Mouse (Mus musculus) heart, postnatal 0 days (tissue): ENCODE measurements around the gene Ankle1. TPM values are rescaled to one million over a fixed set of nuclear protein-coding genes. Genes with fewer than 3 reads are reported as not detected.

Experiments used
- ATAC-seq: fragments of 200-750 bp; cut with Nextera tagmentation; 2 replicates; pipeline ENCODE4 v1.8.0; 2017; ENCODE audit warnings: low read depth, moderate number of reproducible peaks, moderate library complexity; ENCODE audit not compliant: insufficient read depth
- DNase-seq: peaks from one replicate; pipeline ENCODE4 v3.0.0-alpha.2; 2016; ENCODE audit warnings: low spot score
- H3K27ac ChIP-seq: fragments of 300-500 bp; sonication (generic); 2 replicates; pipeline ENCODE4 v1.5.1; 2014; ENCODE audit warnings: low read depth, mild to moderate bottlenecking
- H3K27me3 ChIP-seq: fragments of 300-500 bp; sonication (generic); 2 replicates; pipeline ENCODE4 v1.6.1; 2014; ENCODE audit warnings: low read length, mixed read lengths; ENCODE audit not compliant: control insufficient read depth, insufficient read depth
- H3K36me3 ChIP-seq: fragments of 300-500 bp; sonication (generic); replicated peaks from 2 replicates; pipeline ENCODE4 v1.6.1; 2014; ENCODE audit warnings: low read length, mixed read lengths; ENCODE audit not compliant: control insufficient read depth, insufficient read depth
- H3K4me1 ChIP-seq: fragments of 300-500 bp; sonication (generic); 2 replicates; pipeline ENCODE4 v1.6.1; 2014; ENCODE audit warnings: antibody characterized with exemption; ENCODE audit not compliant: control insufficient read depth, insufficient read depth
- H3K4me2 ChIP-seq: fragments of 300-500 bp; sonication (generic); 2 replicates; pipeline ENCODE4 v1.6.1; 2014; ENCODE audit warnings: low read depth, mild to moderate bottlenecking, low read length, moderate library complexity
- H3K4me3 ChIP-seq: fragments of 300-500 bp; sonication (generic); 2 replicates; pipeline ENCODE4 v1.5.1; 2014; ENCODE audit warnings: low read depth, low read length
- H3K9ac ChIP-seq: fragments of 300-500 bp; sonication (generic); replicated peaks from 2 replicates; pipeline ENCODE4 v1.6.1; 2014; ENCODE audit warnings: low read depth, low read length, mixed read lengths
- H3K9me3 ChIP-seq: fragments of 300-500 bp; sonication (generic); replicated peaks from 2 replicates; pipeline ENCODE4 v1.6.1; 2016; ENCODE audit warnings: low read length; ENCODE audit not compliant: control insufficient read depth
- CTCF ChIP-seq: IDR thresholded peaks from 2 replicates; pipeline ENCODE4 v1.5.1; 2016; ENCODE audit warnings: antibody characterized with exemption, control low read depth, low read depth
- EP300 ChIP-seq: IDR thresholded peaks from 2 replicates; pipeline ENCODE4 v1.6.1; 2016; ENCODE audit warnings: antibody characterized with exemption, low read depth
- WGBS: fragments of 180-500 bp; shearing (Covaris S2); extraction: QIAGEN DNeasy Blood & Tissue Kit; methylation state at CpG from one replicate; pipeline ENCODE4 v1.1.7; 2014; 5-methylcytosine and 5-hydroxymethylcytosine counted together
- polyA plus RNA-seq: library from polyadenylated mRNA; unstranded; fragments of >200 nt; fragmentation: Nextera tagmentation; extraction: Ambion mirVana; gene quantifications from 2 replicates; pipeline ENCODE4 v1.2.1, GENCODE M21; 2015
- total RNA-seq: library from RNA; depleted of rRNA; stranded (reverse); fragments of >200 nt; gene quantifications from 2 replicates; pipeline ENCODE4 v1.2.3, GENCODE M21; 2014; ENCODE audit warnings: low replicate concordance; rRNA removed

Ankle1 gene
- total RNA-seq (9.5 and 12.1 TPM in 2 replicates), polyA plus RNA-seq (4.4 and 5.4 TPM in 2 replicates)

DNA sequence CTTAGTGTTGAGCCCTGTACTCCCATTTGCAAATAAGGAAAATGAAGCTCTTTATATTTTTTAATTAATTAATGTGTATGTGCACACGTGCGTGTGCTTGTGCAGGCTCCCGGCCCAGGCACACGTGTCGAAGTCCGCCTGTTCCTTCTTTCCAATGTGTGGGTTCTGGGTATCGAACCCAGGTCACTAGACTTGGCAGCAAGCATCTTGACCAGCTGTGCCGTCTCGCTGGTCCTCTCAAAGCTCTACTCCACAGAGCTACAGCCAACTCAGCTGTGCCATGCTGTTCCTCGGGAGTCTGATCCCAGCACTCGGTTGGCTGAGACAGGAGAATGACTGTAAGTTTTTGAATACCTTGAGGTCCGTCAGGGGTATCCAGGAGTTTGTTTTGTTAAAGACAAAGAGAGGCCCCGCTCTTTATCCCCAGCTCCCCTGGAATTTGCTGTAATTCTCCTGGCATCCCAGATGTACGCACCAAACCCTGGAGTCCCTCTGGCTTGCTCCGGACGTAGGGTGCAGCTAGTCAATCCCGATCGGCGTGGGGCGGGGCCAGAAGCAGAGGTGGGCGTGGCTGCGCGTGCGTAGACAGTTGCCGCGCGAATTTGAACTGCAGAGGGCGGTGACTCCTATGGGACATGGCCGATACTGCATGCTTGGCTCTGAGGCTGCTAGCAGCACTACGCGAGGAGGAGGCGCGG is at the start of gene Ankle1:
Gene Ankle1 (plus strand): TSS at position 610 of the 698 bp plus-strand sequence.
- H3K4me2 ChIP-seq = peak within 1 kb of the TSS; percentile 91
- DNase-seq = peak; percentile 89
- peak within 1 kb of the TSS; percentile 57 for H3K9ac ChIP-seq
- TF ChIP-seq CTCF (peak; percentile 64), EP300 (no peak)
- H3K36me3 ChIP-seq = peaks cover 13% of the 10 kb centered on the region; the same call in 1 of the 2 replicates
- H3K4me1 ChIP-seq = peaks cover 11% of the 10 kb centered on the region
- 15% methylated on average over 33 of the region's 33 CpGs for WGBS
- no peaks in the 10 kb centered on the region for H3K9me3 ChIP-seq
- H3K27ac ChIP-seq = no peak within 1 kb of the TSS
- no peaks in the 10 kb centered on the region for H3K27me3 ChIP-seq
- ATAC-seq = peak; percentile 93
- H3K4me3 ChIP-seq = peak within 1 kb of the TSS; percentile 61

DNA sequence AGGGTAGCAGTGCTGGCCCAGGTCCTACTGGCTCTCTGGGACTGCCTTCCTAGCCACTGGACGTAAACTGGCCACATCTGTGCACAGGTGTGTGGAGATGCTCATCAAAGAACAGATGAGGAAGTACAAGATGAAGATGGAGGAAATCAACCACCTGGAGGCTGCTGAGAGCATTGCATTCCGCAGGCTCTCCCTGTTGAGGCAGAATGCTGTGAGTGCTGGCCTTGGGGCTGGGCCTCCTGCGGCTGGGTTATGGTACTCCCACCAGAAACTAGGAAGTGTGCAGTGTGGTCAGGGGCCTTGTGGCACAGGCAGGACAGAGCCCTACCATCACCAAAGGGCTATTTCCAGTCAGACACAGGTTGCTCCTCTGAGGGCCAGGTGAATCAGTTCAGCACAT is 47.8 kb upstream of the Ankle1 start:
- Histone ChIP-seq H3K4me2 (no peak overlapping the region), H3K36me3 (peaks cover 84% of the 10 kb centered on the region), H3K27ac (no peak overlapping the region), H3K9ac (no peak overlapping the region), H3K9me3 (no peaks in the 10 kb centered on the region), H3K4me3 (no peak overlapping the region), H3K4me1 (no peaks in the 10 kb centered on the region), H3K27me3 (no peaks in the 10 kb centered on the region)
- 88% methylated on average over 3 of the region's 3 CpGs for WGBS
- ATAC-seq = no peak
- no peak for DNase-seq
- TF ChIP-seq CTCF (no peak), EP300 (no peak)

DNA sequence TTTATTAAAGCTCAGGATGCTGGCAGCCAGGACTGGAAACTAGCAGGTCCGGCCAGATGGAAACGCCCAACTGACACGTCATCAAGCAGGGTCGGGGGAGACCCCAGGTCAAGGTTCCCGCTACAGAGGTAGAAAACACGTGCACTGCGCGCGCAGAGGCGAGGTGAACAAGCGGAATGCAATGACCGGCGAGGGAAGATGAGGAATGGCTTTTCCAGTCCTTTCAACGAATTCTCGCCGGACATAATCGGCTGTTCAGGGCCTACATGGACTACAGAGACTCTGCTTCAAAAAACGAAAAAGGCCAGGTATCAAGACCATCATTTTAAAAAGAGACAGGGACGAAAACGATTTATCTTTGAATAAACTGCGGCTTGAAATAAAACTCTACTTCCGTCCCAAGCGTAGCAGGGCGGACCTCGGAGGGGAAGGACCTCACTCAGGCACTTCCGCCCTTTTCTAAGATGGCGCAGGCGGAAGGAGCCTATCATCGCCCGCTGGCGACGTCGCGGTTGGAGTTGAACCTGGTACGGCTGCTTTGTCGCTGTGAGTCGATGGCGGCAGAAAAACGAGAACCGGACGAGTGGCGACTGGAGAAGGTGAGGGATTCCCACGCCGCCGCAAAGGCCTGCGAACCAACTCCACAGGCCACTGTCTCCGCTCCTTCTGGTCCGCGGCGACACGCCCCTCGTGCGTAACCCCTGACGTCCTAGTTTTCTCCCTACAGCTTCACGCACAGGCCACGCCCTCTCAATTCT is 38.9 kb upstream of the Ankle1 start, which contains the start of gene Use1:
Gene Use1 (plus strand): TSS at position 78 of the 758 bp plus-strand sequence.
- peak within 1 kb of the TSS; percentile 67 for H3K4me3 ChIP-seq
- peak within 1 kb of the TSS; percentile 80 for H3K4me2 ChIP-seq
- H3K9me3 ChIP-seq = no peaks in the 10 kb centered on the region
- WGBS = under 1% methylated on average over 54 of the region's 56 CpGs
- ATAC-seq (peak; percentile 81), DNase-seq (peak; percentile 97)
- peaks cover 21% of the 10 kb centered on the region for H3K4me1 ChIP-seq
- H3K27me3 ChIP-seq = no peaks in the 10 kb centered on the region
- H3K27ac ChIP-seq = peak within 1 kb of the TSS; percentile 85
- peaks cover 16% of the 10 kb centered on the region for H3K36me3 ChIP-seq
- no peak for TF ChIP-seq CTCF
- no peak for TF ChIP-seq EP300
- H3K9ac ChIP-seq = peak within 1 kb of the TSS; percentile 59

DNA sequence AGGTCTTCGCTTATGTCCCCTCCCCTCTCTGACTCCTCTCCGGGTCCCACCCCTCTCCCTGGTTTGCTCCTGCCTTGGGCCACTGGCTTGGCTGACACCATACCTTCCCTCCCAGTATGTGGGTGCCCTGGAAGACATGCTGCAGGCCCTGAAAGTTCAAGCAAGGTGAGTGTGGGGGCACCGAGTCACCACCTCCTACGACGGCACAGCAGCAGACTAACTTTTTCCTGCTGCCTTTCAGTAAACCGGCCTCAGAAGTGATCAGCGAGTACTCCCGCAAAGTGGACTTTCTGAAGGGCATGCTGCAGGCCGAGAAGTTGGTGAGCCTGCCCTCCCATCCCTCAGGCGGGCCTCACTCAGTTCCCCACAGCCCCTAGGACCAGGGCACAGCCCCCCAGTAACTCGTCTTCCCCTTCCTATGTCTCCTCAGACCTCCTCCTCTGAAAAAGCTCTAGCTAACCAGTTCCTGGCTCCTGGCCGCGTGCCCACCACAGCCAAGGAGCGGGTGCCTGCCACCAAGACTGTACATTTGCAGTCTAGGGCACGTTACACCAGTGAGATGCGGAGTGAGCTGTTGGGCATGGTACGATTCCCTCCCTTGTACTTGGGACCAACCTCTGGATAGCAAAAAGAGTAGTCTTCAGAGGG is 38.2 kb upstream of the Ankle1 start:
- H3K4me2 ChIP-seq = peak overlapping the region; percentile 80
- ATAC-seq (no peak), DNase-seq (no peak)
- peak overlapping the region; percentile 59 for H3K9ac ChIP-seq
- H3K4me1 ChIP-seq = peaks cover 21% of the 10 kb centered on the region
- H3K27me3 ChIP-seq = no peaks in the 10 kb centered on the region
- peak overlapping the region; percentile 85 for H3K27ac ChIP-seq
- peak overlapping the region; percentile 67 for H3K4me3 ChIP-seq
- TF ChIP-seq EP300 = no peak
- TF ChIP-seq CTCF = no peak
- no peaks in the 10 kb centered on the region for H3K9me3 ChIP-seq
- 35% methylated on average over 17 of the region's 17 CpGs for WGBS
- peaks cover 16% of the 10 kb centered on the region for H3K36me3 ChIP-seq

DNA sequence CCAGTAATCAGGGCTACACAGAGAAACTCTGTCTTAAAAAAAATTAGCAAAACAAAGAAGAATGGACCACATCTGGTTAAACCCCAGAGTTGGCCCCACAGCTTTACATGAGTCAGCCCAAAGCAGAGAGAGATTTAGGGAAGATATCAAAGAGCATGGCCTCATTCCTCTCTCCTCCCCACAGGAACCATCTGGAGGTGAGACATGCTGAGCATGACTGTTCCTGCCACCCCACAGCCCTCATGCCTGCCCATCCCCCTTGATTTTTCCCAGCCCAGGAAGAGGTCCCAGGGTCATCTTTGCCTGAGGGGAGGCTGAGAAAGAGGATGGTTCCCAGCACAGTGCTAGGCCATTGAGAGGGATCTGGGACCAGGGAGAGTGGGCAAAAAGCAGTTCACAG is 37.4 kb upstream of the Ankle1 start:
- H3K4me2 ChIP-seq = no peak overlapping the region
- DNase-seq = no peak
- H3K4me1 ChIP-seq = peaks cover 21% of the 10 kb centered on the region
- ATAC-seq = no peak
- H3K4me3 ChIP-seq = no peak overlapping the region
- no peaks in the 10 kb centered on the region for H3K27me3 ChIP-seq
- H3K27ac ChIP-seq = peak overlapping the region; percentile 85; the same call in 1 of the 2 replicates
- TF ChIP-seq EP300 = no peak
- TF ChIP-seq CTCF = no peak
- H3K9me3 ChIP-seq = no peaks in the 10 kb centered on the region
- H3K36me3 ChIP-seq = peaks cover 20% of the 10 kb centered on the region
- H3K9ac ChIP-seq = no peak overlapping the region
